Mouse (Mus musculus): Measurements from ENCODE around the gene Tff3. TPM values are rescaled to one million over a fixed set of nuclear protein-coding genes. Genes with fewer than 3 reads are reported as not detected.

Gene Tff3
- polyA plus RNA-seq, 1 experiment from 2014 or later, result not detected

DNA sequence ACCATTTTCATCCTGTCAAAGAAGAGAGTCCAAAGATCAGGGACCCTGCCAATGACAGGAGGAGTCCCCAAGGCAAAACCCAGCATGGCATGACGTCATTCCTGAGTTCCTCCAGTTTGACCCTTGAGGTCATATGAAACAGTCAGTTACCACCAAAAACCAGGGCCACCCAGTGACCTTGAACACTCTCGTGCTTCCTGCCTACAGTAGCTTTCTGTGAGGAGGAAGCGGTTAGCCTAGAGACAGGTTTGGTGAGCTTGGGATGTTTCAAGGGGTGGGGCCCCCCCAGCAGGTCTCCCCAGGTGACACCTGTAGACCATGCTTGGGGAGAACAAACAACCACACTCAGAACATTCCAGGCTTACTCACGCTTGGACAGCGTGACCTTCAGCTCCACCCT, 51.9 kb downstream of the Tff3 start:
- H3K36me3 ChIP-seq (ENCODE audit: control insufficient read depth, insufficient read depth, low read length), result no peaks in the 10 kb centered on the region
- no peak overlapping the region for H3K4me3 ChIP-seq (ENCODE audit: low read depth, low read length)
- no peaks in the 10 kb centered on the region for H3K27me3 ChIP-seq (ENCODE audit: control insufficient read depth, insufficient read depth, low read length)
- peaks cover 30% of the 10 kb centered on the region for H3K4me1 ChIP-seq (ENCODE audit: control insufficient read depth, insufficient read depth, low read length)
- no peak for DNase-seq (ENCODE audit: low spot score)
- H3K27ac ChIP-seq (replicated peaks; ENCODE audit: low read depth, low read length), result no peak overlapping the region
- no peak overlapping the region for H3K4me2 ChIP-seq (ENCODE audit: low read depth, severe bottlenecking)
- H3K9me3 ChIP-seq (ENCODE audit: control insufficient read depth, low read length), result no peaks in the 10 kb centered on the region
- 76% methylated on average over 5 of the region's 5 CpGs for WGBS
- no peak overlapping the region for H3K9ac ChIP-seq (ENCODE audit: low read length)
- no peak for ATAC-seq (ENCODE audit: insufficient number of reproducible peaks, low FRiP score, low TSS enrichment, low read depth)

DNA sequence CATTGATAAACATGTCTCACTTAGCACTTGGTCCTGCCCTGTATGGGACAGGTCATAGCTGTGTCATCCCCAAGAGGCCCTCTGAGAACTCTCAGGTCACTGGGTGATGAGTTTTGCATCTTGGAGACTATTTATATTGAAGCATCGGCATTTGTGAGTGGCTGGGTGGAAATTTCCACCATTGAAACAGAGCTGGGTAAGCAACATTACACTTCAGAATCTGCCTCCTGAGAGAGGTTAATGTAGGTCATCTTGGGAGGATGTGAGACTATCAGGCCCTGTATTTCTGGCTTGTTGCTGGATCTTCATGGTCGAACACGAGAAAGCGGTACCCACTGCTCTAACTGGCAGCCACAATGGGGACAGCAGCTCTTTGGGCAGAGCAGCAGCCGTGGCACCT, 54.0 kb downstream of the Tff3 start:
- Histone ChIP-seq H3K27me3 (ENCODE audit: control insufficient read depth, insufficient read depth, low read length) (no peaks in the 10 kb centered on the region), H3K9me3 (ENCODE audit: control insufficient read depth, low read length) (no peaks in the 10 kb centered on the region), H3K27ac (replicated peaks; ENCODE audit: low read depth, low read length) (no peak overlapping the region), H3K36me3 (ENCODE audit: control insufficient read depth, insufficient read depth, low read length) (no peaks in the 10 kb centered on the region), H3K4me3 (ENCODE audit: low read depth, low read length) (no peak overlapping the region), H3K4me1 (ENCODE audit: control insufficient read depth, insufficient read depth, low read length) (peaks cover 38% of the 10 kb centered on the region), H3K4me2 (ENCODE audit: low read depth, severe bottlenecking) (no peak overlapping the region), H3K9ac (ENCODE audit: low read length) (no peak overlapping the region)
- 89% methylated on average over 5 of the region's 5 CpGs for WGBS
- no peak for ATAC-seq (ENCODE audit: insufficient number of reproducible peaks, low FRiP score, low TSS enrichment, low read depth)
- no peak for DNase-seq (ENCODE audit: low spot score)

Other genes starting within 250 kb of the Tff3 start
- gene Glp1r, start 227.8 kb downstream of the Tff3 start, polyA plus RNA-seq (2014; fragmentation: Nextera tagmentation; extraction: Ambion mirVana), result not detected in 2 replicates
- 0.09 TPM in 1 of 2 replicates, not detected in the other for gene Umodl1, start 175.0 kb downstream of the Tff3 start, polyA plus RNA-seq (2014; fragmentation: Nextera tagmentation; extraction: Ambion mirVana)
- gene Abcg1, start 72.0 kb downstream of the Tff3 start, polyA plus RNA-seq (2014; fragmentation: Nextera tagmentation; extraction: Ambion mirVana), result 6.3 and 6.9 TPM in 2 replicates
- gene Tff2, start 14.6 kb upstream of the Tff3 start, polyA plus RNA-seq (2014; fragmentation: Nextera tagmentation; extraction: Ambion mirVana), result not detected in 2 replicates
- gene Tff1, start 35.6 kb upstream of the Tff3 start, polyA plus RNA-seq (2014; fragmentation: Nextera tagmentation; extraction: Ambion mirVana), result not detected in 2 replicates
- not detected in 2 replicates for gene Tmprss3, start 69.3 kb upstream of the Tff3 start, polyA plus RNA-seq (2014; fragmentation: Nextera tagmentation; extraction: Ambion mirVana)
- gene Ubash3a, start 78.2 kb upstream of the Tff3 start, polyA plus RNA-seq (2014; fragmentation: Nextera tagmentation; extraction: Ambion mirVana), result 0.40 and 0.71 TPM in 2 replicates
- gene Rsph1, start 147.7 kb upstream of the Tff3 start, polyA plus RNA-seq (2014; fragmentation: Nextera tagmentation; extraction: Ambion mirVana), result 0.44 and 0.73 TPM in 2 replicates
- gene Slc37a1, start 157.1 kb upstream of the Tff3 start, polyA plus RNA-seq (2014; fragmentation: Nextera tagmentation; extraction: Ambion mirVana), result 1.7 and 1.8 TPM in 2 replicates